Mouse (Mus musculus) embryo, embryonic 10.5 days (tissue): ENCODE measurements around the gene Gm10338.
A peak's percentile ranks its signal among the peaks of the same experiment; 100 is the strongest.
"Not testable (repeated sequence)": the region's sequence is repeated elsewhere in the genome, so short reads cannot be mapped to it uniquely, and the experiment has no call there.

Experiments used
- DNase-seq: peaks from one replicate; pipeline ENCODE4 v3.0.0-alpha.2; 2015; ENCODE audit warnings: low spot score

The Gm10338 gene

GRCm38 (mm10) chr14:7595492-7595891 lies at the start of gene Gm10338:
Gene Gm10338, minus strand, starts transcription at chr14:7595592.
- DNase-seq, result not testable (repeated sequence)

- not testable (repeated sequence) for DNase-seq
These were observed 48.5 kb upstream of the Gm10338 start, which contains the start of gene Gm10128 for GRCm38 (mm10) chr14:7643872-7644271. Gene Gm10128, minus strand, starts transcription at chr14:7643972.

GRCm38 (mm10) chr14:7568382-7568781 lies 27.0 kb downstream of the Gm10338 start, which contains the start of gene Gm3558:
Gene Gm3558, minus strand, starts transcription at chr14:7568566.
- not testable (repeated sequence) for DNase-seq

GRCm38 (mm10) chr14:7567890-7568289 lies 27.5 kb downstream of the Gm10338 start:
- DNase-seq, result peak; percentile 1

GRCm38 (mm10) chr14:7567266-7567665 lies 28.1 kb downstream of the Gm10338 start:
- not testable (repeated sequence) for DNase-seq
